Mouse (Mus musculus) brain, embryonic 14.5 days (tissue): ENCODE data around the gene Hoxc6.

ENCODE experiments used
- CTCF ChIP-seq: fragments of 200-500 bp; IDR thresholded peaks from 2 replicates; pipeline ENCODE4 v1.5.1; 2012; ENCODE audit warnings: inconsistent platforms, mild to moderate bottlenecking, moderate library complexity, borderline replicate concordance; ENCODE audit not compliant: insufficient read depth, insufficient read length; ENCODE audit errors: extremely low read depth
- POLR2A ChIP-seq: fragments of 200-500 bp; IDR thresholded peaks from 2 replicates; pipeline ENCODE4 v1.6.1; 2012; ENCODE audit warnings: mild to moderate bottlenecking, inconsistent platforms, borderline replicate concordance; ENCODE audit not compliant: poor library complexity, insufficient read depth, insufficient read length, severe bottlenecking; ENCODE audit errors: extremely low read depth

- TF ChIP-seq CTCF (no peak), POLR2A (no peak)
These were observed 34.8 kb upstream of the Hoxc6 start for GRCm38 (mm10) chr15:102963259-102963658.
